10 mouse cellular contexts compared by ENCODE assay signal in the genomic region with DNA sequence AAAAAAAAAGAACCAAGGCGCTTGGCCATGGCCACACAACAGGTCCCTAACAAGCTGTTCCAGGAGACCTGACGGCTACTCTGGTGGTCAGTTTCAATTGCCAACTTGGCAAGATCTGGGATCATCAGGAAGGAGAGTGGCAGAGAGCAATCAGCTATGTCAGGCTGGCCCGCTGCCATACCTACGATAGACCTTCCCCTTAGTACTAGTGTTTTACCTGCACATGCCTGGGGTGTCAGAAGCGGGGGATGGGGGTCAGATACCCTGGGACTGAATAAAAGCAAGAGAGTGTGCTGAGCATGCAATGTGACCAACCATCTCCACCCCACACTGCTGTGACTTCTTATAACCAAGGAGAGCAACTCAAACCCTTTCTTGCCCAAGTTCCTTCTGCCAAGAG. TPM values are rescaled to one million over a fixed set of nuclear protein-coding genes. Genes with fewer than 3 reads are reported as not detected.
DNase-seq lines count a peak whose midpoint lies in the region; ATAC-seq and TF ChIP-seq lines count a peak whose summit lies in the region.
"Had no signal": no experiment of that assay in that cellular context is flagged by ENCODE, and none has a peak within 500 bp of the region (broad histone marks: within the 10 kb centered on the region; RNA-seq: fewer than 3 reads in every experiment).

No protein-coding gene starts in this region.

- H3K4me2 ChIP-seq in limb, embryonic 14.5 days (replicated peaks; ENCODE audit: low read depth, low read length, severe bottlenecking): peak overlapping the region; percentile 75

- no peak overlapping the region for H3K27ac ChIP-seq in limb, embryonic 14.5 days (replicated peaks; ENCODE audit: low read depth, low read length)

- H3K4me3 ChIP-seq in limb, embryonic 14.5 days (replicated peaks; ENCODE audit: low read length): no peak overlapping the region

- H3K9ac ChIP-seq in limb, embryonic 14.5 days (ENCODE audit: low read depth, low read length, severe bottlenecking): no peak overlapping the region

- DNase-seq in heart, adult 11 months: peak; percentile 93
- no peak for DNase-seq in heart, postnatal 14 days
- DNase-seq in testis, postnatal 10 days (ENCODE audit: low spot score): peak; percentile 64
- DNase-seq in testis, postnatal 14 days (ENCODE audit: low spot score): no peak
- DNase-seq in limb, embryonic 14.5 days (ENCODE audit: low spot score): no peak
- no peak for DNase-seq in adrenal gland, postnatal 4 days (ENCODE audit: low spot score in 2 of 2)
- no peak for DNase-seq in lung, postnatal 14 days
- no peak for DNase-seq in thymus, postnatal 14 days
- DNase-seq: adrenal gland, postnatal 10 days had no signal

- no peaks in the 10 kb centered on the region for H3K27me3 ChIP-seq in limb, embryonic 14.5 days (ENCODE audit: control insufficient read depth, insufficient read depth, low read length)

- H3K36me3 ChIP-seq in limb, embryonic 14.5 days (ENCODE audit: control insufficient read depth, insufficient read depth, low read length): 0 out of 2 replicates have a peak, but pooled peaks cover 10% of the 10 kb centered on the region

- peaks cover 13% of the 10 kb centered on the region for H3K4me1 ChIP-seq in limb, embryonic 14.5 days (ENCODE audit: control insufficient read depth, insufficient read depth, low read length)

- no peak for ATAC-seq in limb, embryonic 14.5 days (ENCODE audit: low FRiP score, low read depth)

- WGBS in limb, embryonic 14.5 days: 97% methylated on average over 5 of the region's 5 CpGs

- intact Hi-C loops in heart, postnatal 14 days (cut with DNase I): no loop called here

- no peak for TF ChIP-seq POLR2A in limb, embryonic 14.5 days (IDR thresholded peaks at IDR 0.05; ENCODE audit: borderline replicate concordance, extremely low read depth, insufficient read depth, insufficient read length)

- H3K9me3 ChIP-seq in limb, embryonic 14.5 days (ENCODE audit: control insufficient read depth, low read length): peaks cover 1% of the 10 kb centered on the region; the same call in 1 of the 2 replicates

RNA-seq across cellular contexts. Expression of gene Rita1, which starts 1.5 kb away (rescaled TPM):
- 10 to 100 TPM; 15.1 to 18.3 TPM for total RNA-seq in heart, postnatal 14 days (2021)
- 25.4 TPM in 2 replicates for polyA plus RNA-seq in limb, embryonic 14.5 days (2012; rRNA removed)
- 10.2 and 11.6 TPM in 2 replicates for polyA plus RNA-seq in limb, embryonic 14.5 days (2014; fragmentation: Nextera tagmentation; extraction: Ambion mirVana)
- total RNA-seq in adrenal gland, postnatal 4 days (2021): 10 to 100 TPM; 11.8 to 13.5 TPM

RNA-seq across cellular contexts. Expression of gene Ddx54, which starts 1.6 kb away (rescaled TPM):
- 10 to 100 TPM; 20.4 to 22.5 TPM for total RNA-seq in heart, postnatal 14 days (2021)
- 36.1 and 42.1 TPM in 2 replicates for polyA plus RNA-seq in limb, embryonic 14.5 days (2012; rRNA removed)
- polyA plus RNA-seq in limb, embryonic 14.5 days (2014; fragmentation: Nextera tagmentation; extraction: Ambion mirVana): 34.1 and 35.1 TPM in 2 replicates
- total RNA-seq in adrenal gland, postnatal 4 days (2021): 10 to 100 TPM; 47.6 to 51.4 TPM

RNA-seq across cellular contexts. Expression of gene Iqcd, which starts 22.1 kb away (rescaled TPM):
- total RNA-seq in heart, postnatal 14 days (2021): under 1 TPM in 1 of 2 experiments, not detected in 1; 0.15 TPM
- polyA plus RNA-seq in limb, embryonic 14.5 days (2012; rRNA removed): 0.90 and 1.4 TPM in 2 replicates
- 0.12 and 0.43 TPM in 2 replicates for polyA plus RNA-seq in limb, embryonic 14.5 days (2014; fragmentation: Nextera tagmentation; extraction: Ambion mirVana)
- total RNA-seq in adrenal gland, postnatal 4 days (2021): 1 to 10 TPM; 1.2 to 1.5 TPM

RNA-seq across cellular contexts. Expression of gene Tpcn1, which starts 22.4 kb away (rescaled TPM):
- total RNA-seq in heart, postnatal 14 days (2021): 10 to 100 TPM; 34.1 to 39.0 TPM
- 47.1 and 64.9 TPM in 2 replicates for polyA plus RNA-seq in limb, embryonic 14.5 days (2012; rRNA removed)
- polyA plus RNA-seq in limb, embryonic 14.5 days (2014; fragmentation: Nextera tagmentation; extraction: Ambion mirVana): 24.3 and 25.2 TPM in 2 replicates
- 10 to 100 TPM; 47.5 to 49.5 TPM for total RNA-seq in adrenal gland, postnatal 4 days (2021)

RNA-seq across cellular contexts. Expression of gene Cfap73, which starts 23.1 kb away (rescaled TPM):
- total RNA-seq in heart, postnatal 14 days (2021): not detected
- polyA plus RNA-seq in limb, embryonic 14.5 days (2012; rRNA removed): not detected in 2 replicates
- polyA plus RNA-seq in limb, embryonic 14.5 days (2014; fragmentation: Nextera tagmentation; extraction: Ambion mirVana): not detected in 2 replicates
- total RNA-seq in adrenal gland, postnatal 4 days (2021): under 1 TPM; 0.56 to 0.78 TPM
- total RNA-seq: megakaryocyte progenitor cell, adult 5-6 weeks had no signal

Comparison
In these comparisons a context has a peak if more than half of its experiments do, and no peak if none do; other contexts are left out.
1. DNase-seq: peak in heart, adult 11 months (single experiment) and testis, postnatal 10 days (single experiment); none in heart, postnatal 14 days (0 of 2), testis, postnatal 14 days (single experiment), limb, embryonic 14.5 days (single experiment), adrenal gland, postnatal 4 days (0 of 2), lung, postnatal 14 days (single experiment) and thymus, postnatal 14 days (single experiment).